In the genomic region with DNA sequence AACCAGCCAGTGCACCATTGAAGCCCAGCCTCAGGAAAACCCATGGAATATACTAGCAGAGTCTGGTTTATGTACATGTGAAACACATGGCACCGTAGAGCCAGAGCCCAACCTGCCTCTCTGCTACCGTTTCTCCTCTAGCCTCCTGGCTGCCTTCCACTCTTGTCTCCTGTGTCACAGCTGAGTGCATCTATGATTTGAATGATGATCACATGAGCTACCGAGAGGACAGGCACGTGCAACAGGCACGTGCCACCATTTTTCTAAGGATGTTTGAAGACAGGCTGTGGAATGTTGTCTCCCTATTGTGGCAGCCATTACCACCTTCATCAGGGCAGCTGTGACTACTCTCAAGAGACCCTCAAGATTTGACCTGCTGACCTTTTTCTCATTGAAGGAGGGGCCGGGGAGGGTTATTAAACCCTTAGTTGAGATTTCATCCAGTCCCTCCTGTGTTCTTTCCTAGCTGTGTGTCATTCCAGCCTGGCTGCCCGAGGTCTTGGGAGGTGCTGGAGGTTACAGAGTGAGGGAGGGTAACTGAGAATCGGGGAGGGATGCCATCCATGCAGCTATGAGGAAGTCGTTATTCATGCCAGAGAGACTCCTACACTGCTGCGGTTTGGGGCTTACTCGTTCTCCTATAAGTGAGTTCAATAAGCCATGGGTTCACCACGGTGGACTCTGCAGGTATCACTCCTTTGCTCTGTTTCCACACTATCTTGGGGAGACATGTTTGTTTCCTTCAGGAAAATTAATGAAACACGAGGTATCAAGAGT, we compare ENCODE assay signal across 9 mouse cellular contexts.
DNase-seq lines count a peak whose midpoint lies in the region; ATAC-seq lines count a peak whose summit lies in the region.
"Had no signal": no experiment of that assay in that cellular context is flagged by ENCODE, and none has a peak within 500 bp of the region (broad histone marks: within the 10 kb centered on the region; RNA-seq: fewer than 3 reads in every experiment).

No protein-coding gene starts in this region.

- no peak overlapping the region for H3K4me2 ChIP-seq in heart, embryonic 12.5 days
- no peak overlapping the region for H3K4me2 ChIP-seq in forebrain, embryonic 16.5 days (ENCODE audit: low read length)
- H3K4me2 ChIP-seq: lung, embryonic 15.5 days had no signal

- peaks cover 71% of the 10 kb centered on the region for H3K4me1 ChIP-seq in heart, embryonic 12.5 days (replicated peaks)
- H3K4me1 ChIP-seq in forebrain, embryonic 16.5 days (replicated peaks; ENCODE audit: control insufficient read depth, insufficient read depth, low read length), result peaks cover 52% of the 10 kb centered on the region

- H3K27ac ChIP-seq in heart, embryonic 12.5 days (ENCODE audit: poor library complexity, severe bottlenecking), result peak overlapping the region; percentile 90
- H3K27ac ChIP-seq in forebrain, embryonic 16.5 days (ENCODE audit: low read length), result 0 out of 2 replicates have a peak overlapping the region, but pooled peaks have one; percentile 3
- H3K27ac ChIP-seq: limb, embryonic 10.5 days had no signal

- no peaks in the 10 kb centered on the region for H3K27me3 ChIP-seq in heart, embryonic 12.5 days (replicated peaks)
- no peaks in the 10 kb centered on the region for H3K27me3 ChIP-seq in forebrain, embryonic 16.5 days (replicated peaks; ENCODE audit: control insufficient read depth, insufficient read depth, low read length)
- H3K27me3 ChIP-seq: lung, embryonic 15.5 days had no signal

- DNase-seq in heart, adult 9 months (ENCODE audit: low spot score in 2 of 2), result no peak
- peak; percentile 20 to 29 for DNase-seq in B cell, adult 2 months
- DNase-seq in kidney, postnatal 25 days, result peak; percentile 52 to 73
- DNase-seq in spleen, adult 18-20 months, result no peak
- no peak for DNase-seq in cerebellum, adult 11 months

- no peak overlapping the region for H3K9ac ChIP-seq in heart, embryonic 12.5 days
- no peak overlapping the region for H3K9ac ChIP-seq in forebrain, embryonic 16.5 days (replicated peaks; ENCODE audit: low read depth, low read length)
- H3K9ac ChIP-seq: lung, embryonic 15.5 days had no signal

- H3K9me3 ChIP-seq in heart, embryonic 12.5 days (replicated peaks), result no peaks in the 10 kb centered on the region
- no peaks in the 10 kb centered on the region for H3K9me3 ChIP-seq in forebrain, embryonic 16.5 days (ENCODE audit: control insufficient read depth, low read length)
- H3K9me3 ChIP-seq: limb, embryonic 10.5 days; lung, embryonic 15.5 days had no signal

- no peaks in the 10 kb centered on the region for H3K36me3 ChIP-seq in heart, embryonic 12.5 days
- H3K36me3 ChIP-seq in forebrain, embryonic 16.5 days (ENCODE audit: control insufficient read depth, insufficient read depth), result no peaks in the 10 kb centered on the region
- H3K36me3 ChIP-seq: limb, embryonic 10.5 days; lung, embryonic 15.5 days had no signal

- no peak for ATAC-seq in heart, embryonic 12.5 days (ENCODE audit: insufficient number of reproducible peaks, low FRiP score)
- no peak for ATAC-seq in forebrain, embryonic 16.5 days

- 58% methylated on average over 13 of the region's 13 CpGs for WGBS in heart, embryonic 12.5 days
- WGBS in forebrain, embryonic 16.5 days, result 66% methylated on average over 13 of the region's 13 CpGs

- no peak overlapping the region for H3K4me3 ChIP-seq in heart, embryonic 12.5 days
- no peak overlapping the region for H3K4me3 ChIP-seq in forebrain, embryonic 16.5 days (replicated peaks; ENCODE audit: low read length)
- H3K4me3 ChIP-seq: limb, embryonic 10.5 days; lung, embryonic 15.5 days had no signal

Comparison
In these comparisons a context has a peak if more than half of its experiments do, and no peak if none do; other contexts are left out.
1. DNase-seq: peak in B cell, adult 2 months (2 of 2) and kidney, postnatal 25 days (2 of 2); none in heart, adult 9 months (0 of 2), spleen, adult 18-20 months (0 of 2) and cerebellum, adult 11 months (single experiment).